Comparison of ENCODE assay signal across 8 mouse cellular contexts in genomic region chr11:78163681-78164603, GRCm38 (mm10). TPM values are rescaled to one million over a fixed set of nuclear protein-coding genes. Genes with fewer than 3 reads are reported as not detected.
DNase-seq lines count a peak whose midpoint lies in the region; ATAC-seq and TF ChIP-seq lines count a peak whose summit lies in the region.

No protein-coding gene starts in this region.

- H3K9me3 ChIP-seq in ES-E14 (ENCODE audit: control insufficient read depth, insufficient read depth, low read depth, low read length) = no peaks in the 10 kb centered on the region
- no peaks in the 10 kb centered on the region for H3K9me3 ChIP-seq in embryonic facial prominence, embryonic 13.5 days
- no peaks in the 10 kb centered on the region for H3K9me3 ChIP-seq in heart, postnatal 0 days (replicated peaks; ENCODE audit: control insufficient read depth, low read length)
- H3K9me3 ChIP-seq in midbrain, embryonic 12.5 days = no peaks in the 10 kb centered on the region
- H3K9me3 ChIP-seq in stomach, postnatal 0 days (ENCODE audit: control insufficient read depth, low read length) = no peaks in the 10 kb centered on the region

- peaks cover 39% of the 10 kb centered on the region for H3K36me3 ChIP-seq in ES-E14 (ENCODE audit: control insufficient read depth, insufficient read depth, low read length, poor library complexity, severe bottlenecking)
- peaks cover 45% of the 10 kb centered on the region for H3K36me3 ChIP-seq in embryonic facial prominence, embryonic 13.5 days
- H3K36me3 ChIP-seq in heart, postnatal 0 days (replicated peaks; ENCODE audit: control insufficient read depth, insufficient read depth, low read length) = peaks cover 20% of the 10 kb centered on the region
- H3K36me3 ChIP-seq in midbrain, embryonic 12.5 days = peaks cover 37% of the 10 kb centered on the region
- H3K36me3 ChIP-seq in stomach, postnatal 0 days (ENCODE audit: control insufficient read depth, insufficient read depth, low read length) = peaks cover 17% of the 10 kb centered on the region

- in situ Hi-C loops in ES-E14 (cut with MboI; ENCODE audit: low sequenced_read_pairs in 2 of 2, unreplicated experiment in 2 of 2) = no loop called here

- peak overlapping the region; percentile 78 for H3K9ac ChIP-seq in ES-E14 (ENCODE audit: insufficient read depth, low read depth, low read length, poor library complexity, severe bottlenecking)
- peak overlapping the region; percentile 96 for H3K9ac ChIP-seq in embryonic facial prominence, embryonic 13.5 days
- peak overlapping the region; percentile 91 for H3K9ac ChIP-seq in heart, postnatal 0 days (replicated peaks; ENCODE audit: low read depth, low read length)
- peak overlapping the region; percentile 99 for H3K9ac ChIP-seq in midbrain, embryonic 12.5 days (replicated peaks)
- peak overlapping the region; percentile 93 for H3K9ac ChIP-seq in stomach, postnatal 0 days (ENCODE audit: low read length)

- ATAC-seq in embryonic facial prominence, embryonic 13.5 days (ENCODE audit: insufficient number of reproducible peaks, insufficient read depth, low FRiP score, low TSS enrichment, low read depth) = peak; percentile 50
- peak; percentile 61 for ATAC-seq in heart, postnatal 0 days (ENCODE audit: insufficient read depth, low read depth)
- peak; percentile 70 for ATAC-seq in midbrain, embryonic 12.5 days (ENCODE audit: low FRiP score, low read depth)
- peak; percentile 28 for ATAC-seq in stomach, postnatal 0 days (ENCODE audit: low FRiP score, low TSS enrichment)

- peak; percentile 90 for TF ChIP-seq EP300 in heart, postnatal 0 days (IDR thresholded peaks at IDR 0.05; ENCODE audit: low read depth)
- no peak for TF ChIP-seq EP300 in stomach, postnatal 0 days (optimal IDR thresholded peaks at IDR 0.05)

- H3K4me2 ChIP-seq in embryonic facial prominence, embryonic 13.5 days = peak overlapping the region; percentile 76
- peak overlapping the region; percentile 95 for H3K4me2 ChIP-seq in heart, postnatal 0 days (ENCODE audit: low read depth, low read length)
- H3K4me2 ChIP-seq in midbrain, embryonic 12.5 days (replicated peaks) = peak overlapping the region; percentile 75
- peak overlapping the region; percentile 89 for H3K4me2 ChIP-seq in stomach, postnatal 0 days (replicated peaks; ENCODE audit: low read depth)

- no peaks in the 10 kb centered on the region for H3K27me3 ChIP-seq in embryonic facial prominence, embryonic 13.5 days
- no peaks in the 10 kb centered on the region for H3K27me3 ChIP-seq in heart, postnatal 0 days (ENCODE audit: control insufficient read depth, insufficient read depth, low read length)
- H3K27me3 ChIP-seq in midbrain, embryonic 12.5 days = peaks cover 17% of the 10 kb centered on the region
- no peaks in the 10 kb centered on the region for H3K27me3 ChIP-seq in stomach, postnatal 0 days (ENCODE audit: control insufficient read depth, insufficient read depth, low read length)

- under 1% methylated on average over 22 of the region's 22 CpGs for WGBS in embryonic facial prominence, embryonic 13.5 days
- under 1% methylated on average over 22 of the region's 22 CpGs for WGBS in heart, postnatal 0 days
- under 1% methylated on average over 22 of the region's 22 CpGs for WGBS in midbrain, embryonic 12.5 days
- WGBS in stomach, postnatal 0 days = 3% methylated on average over 22 of the region's 22 CpGs

- H3K4me1 ChIP-seq in ES-E14 (ENCODE audit: control insufficient read depth in 2 of 2, insufficient read depth in 2 of 2, low read length in 2 of 2, poor library complexity in 1 of 2) = peaks cover 0 to 47% of the 10 kb centered on the region in 2 experiments; a peak in 3 of 4 replicates
- peaks cover 47% of the 10 kb centered on the region for H3K4me1 ChIP-seq in embryonic facial prominence, embryonic 13.5 days
- peaks cover 34% of the 10 kb centered on the region for H3K4me1 ChIP-seq in heart, postnatal 0 days (ENCODE audit: control insufficient read depth, insufficient read depth)
- H3K4me1 ChIP-seq in midbrain, embryonic 12.5 days = peaks cover 34% of the 10 kb centered on the region
- H3K4me1 ChIP-seq in stomach, postnatal 0 days (replicated peaks; ENCODE audit: control insufficient read depth, insufficient read depth) = peaks cover 8% of the 10 kb centered on the region

- H3K4me3 ChIP-seq in ES-E14 (ENCODE audit: insufficient read depth in 1 of 2, low read depth in 1 of 2, low read length in 2 of 2, poor library complexity in 1 of 2, severe bottlenecking in 1 of 2) = peak overlapping the region; percentile 83 to 94
- H3K4me3 ChIP-seq in embryonic facial prominence, embryonic 13.5 days = peak overlapping the region; percentile 91
- peak overlapping the region; percentile 91 for H3K4me3 ChIP-seq in heart, postnatal 0 days (ENCODE audit: low read depth, low read length)
- peak overlapping the region; percentile 100 for H3K4me3 ChIP-seq in midbrain, embryonic 12.5 days
- peak overlapping the region; percentile 88 for H3K4me3 ChIP-seq in stomach, postnatal 0 days (ENCODE audit: low read depth, low read length)

- H3K27ac ChIP-seq in ES-E14 (ENCODE audit: insufficient read depth, low read depth, low read length, poor library complexity, severe bottlenecking) = peak overlapping the region; percentile 75
- H3K27ac ChIP-seq in embryonic facial prominence, embryonic 13.5 days = peak overlapping the region; percentile 99
- H3K27ac ChIP-seq in heart, postnatal 0 days (ENCODE audit: low read depth) = peak overlapping the region; percentile 95
- peak overlapping the region; percentile 99 for H3K27ac ChIP-seq in midbrain, embryonic 12.5 days (replicated peaks)
- H3K27ac ChIP-seq in stomach, postnatal 0 days (replicated peaks) = peak overlapping the region; percentile 97

- TF ChIP-seq CTCF in heart, postnatal 0 days (IDR thresholded peaks at IDR 0.05; ENCODE audit: low read depth) = no peak
- no peak for TF ChIP-seq CTCF in stomach, postnatal 0 days (IDR thresholded peaks at IDR 0.05; ENCODE audit: low read depth)

- DNase-seq in 3134 (ENCODE audit: extremely low read depth, insufficient read length, low spot score) (peak; percentile 67), ES-E14 (ENCODE audit: low read depth, low spot score) (no peak)
- DNase-seq in heart, postnatal 0 days (ENCODE audit: low spot score) = peak; percentile 81
- peak; percentile 77 to 80 for DNase-seq in kidney, postnatal 36 days
- DNase-seq in stomach, postnatal 0 days (ENCODE audit: low spot score) = peak; percentile 70
- no peak for DNase-seq in frontal cortex, postnatal 36 days (ENCODE audit: low spot score in 2 of 2)

TF ChIP-seq in ES-E14, 5 proteins besides CTCF, POLR2A, EP300 and RAD21:
- TF ChIP-seq CHD2 (IDR thresholded peaks at IDR 0.05; ENCODE audit: low read depth, low read length) (no peak), ZNF384 (IDR thresholded peaks at IDR 0.05; ENCODE audit: low read depth, low read length) (no peak), ZC3H11A (IDR thresholded peaks at IDR 0.05; ENCODE audit: borderline replicate concordance, low read depth, low read length) (no peak), HCFC1 (IDR thresholded peaks at IDR 0.05; ENCODE audit: borderline replicate concordance, insufficient read depth, low read length) (no peak), MAFK (IDR thresholded peaks at IDR 0.05; ENCODE audit: insufficient read depth, low read depth, low read length) (no peak)
TF ChIP-seq in ES-E14: peak in this region for 0.

RNA-seq across cellular contexts. Expression of gene Traf4, which starts 1.4 kb away (rescaled TPM):
- 74.4 and 78.2 TPM in 2 replicates for total RNA-seq in ES-E14 (2012; rRNA removed)
- polyA plus RNA-seq in embryonic facial prominence, embryonic 13.5 days (2015; fragmentation: Nextera tagmentation; extraction: Ambion mirVana) = 91.5 and 103 TPM in 2 replicates
- total RNA-seq in heart, postnatal 0 days (2014; rRNA removed; ENCODE audit: low replicate concordance) = 25.1 and 42.6 TPM in 2 replicates
- 21.2 and 22.9 TPM in 2 replicates for polyA plus RNA-seq in heart, postnatal 0 days (2015; fragmentation: Nextera tagmentation; extraction: Ambion mirVana)
- 126 and 138 TPM in 2 replicates for polyA plus RNA-seq in midbrain, embryonic 12.5 days (2016; fragmentation: Nextera tagmentation; extraction: Ambion mirVana)
- polyA plus RNA-seq in stomach, postnatal 0 days (2015; fragmentation: Nextera tagmentation; extraction: Ambion mirVana) = 22.4 and 26.9 TPM in 2 replicates

RNA-seq across cellular contexts. Expression of gene Nek8, which starts 12.5 kb away (rescaled TPM):
- total RNA-seq in ES-E14 (2012; rRNA removed) = 15.3 and 25.4 TPM in 2 replicates
- 17.4 and 18.1 TPM in 2 replicates for polyA plus RNA-seq in embryonic facial prominence, embryonic 13.5 days (2015; fragmentation: Nextera tagmentation; extraction: Ambion mirVana)
- 24.6 and 27.2 TPM in 2 replicates for total RNA-seq in heart, postnatal 0 days (2014; rRNA removed; ENCODE audit: low replicate concordance)
- 8.1 and 9.1 TPM in 2 replicates for polyA plus RNA-seq in heart, postnatal 0 days (2015; fragmentation: Nextera tagmentation; extraction: Ambion mirVana)
- polyA plus RNA-seq in midbrain, embryonic 12.5 days (2016; fragmentation: Nextera tagmentation; extraction: Ambion mirVana) = 8.2 and 9.4 TPM in 2 replicates
- polyA plus RNA-seq in stomach, postnatal 0 days (2015; fragmentation: Nextera tagmentation; extraction: Ambion mirVana) = 6.4 and 7.4 TPM in 2 replicates

RNA-seq across cellular contexts. Expression of gene Tlcd1, which starts 12.6 kb away (rescaled TPM):
- total RNA-seq in ES-E14 (2012; rRNA removed) = 75.6 and 78.6 TPM in 2 replicates
- polyA plus RNA-seq in embryonic facial prominence, embryonic 13.5 days (2015; fragmentation: Nextera tagmentation; extraction: Ambion mirVana) = 15.4 and 17.2 TPM in 2 replicates
- 19.9 and 24.1 TPM in 2 replicates for total RNA-seq in heart, postnatal 0 days (2014; rRNA removed; ENCODE audit: low replicate concordance)
- polyA plus RNA-seq in heart, postnatal 0 days (2015; fragmentation: Nextera tagmentation; extraction: Ambion mirVana) = 15.1 and 16.8 TPM in 2 replicates
- 6.0 and 8.0 TPM in 2 replicates for polyA plus RNA-seq in midbrain, embryonic 12.5 days (2016; fragmentation: Nextera tagmentation; extraction: Ambion mirVana)
- 41.3 and 45.6 TPM in 2 replicates for polyA plus RNA-seq in stomach, postnatal 0 days (2015; fragmentation: Nextera tagmentation; extraction: Ambion mirVana)

RNA-seq across cellular contexts. Expression of gene Rpl23a, which starts 19.4 kb away (rescaled TPM):
- total RNA-seq in ES-E14 (2012; rRNA removed) = 2,611 and 2,664 TPM in 2 replicates
- polyA plus RNA-seq in embryonic facial prominence, embryonic 13.5 days (2015; fragmentation: Nextera tagmentation; extraction: Ambion mirVana) = 1,597 and 1,678 TPM in 2 replicates
- 473 and 508 TPM in 2 replicates for total RNA-seq in heart, postnatal 0 days (2014; rRNA removed; ENCODE audit: low replicate concordance)
- 719 and 776 TPM in 2 replicates for polyA plus RNA-seq in heart, postnatal 0 days (2015; fragmentation: Nextera tagmentation; extraction: Ambion mirVana)
- 905 and 958 TPM in 2 replicates for polyA plus RNA-seq in midbrain, embryonic 12.5 days (2016; fragmentation: Nextera tagmentation; extraction: Ambion mirVana)
- polyA plus RNA-seq in stomach, postnatal 0 days (2015; fragmentation: Nextera tagmentation; extraction: Ambion mirVana) = 1,145 and 1,168 TPM in 2 replicates

RNA-seq across cellular contexts. Expression of gene Rab34, which starts 24.3 kb away (rescaled TPM):
- 33.8 and 36.1 TPM in 2 replicates for total RNA-seq in ES-E14 (2012; rRNA removed)
- 172 and 188 TPM in 2 replicates for polyA plus RNA-seq in embryonic facial prominence, embryonic 13.5 days (2015; fragmentation: Nextera tagmentation; extraction: Ambion mirVana)
- total RNA-seq in heart, postnatal 0 days (2014; rRNA removed; ENCODE audit: low replicate concordance) = 55.1 and 57.5 TPM in 2 replicates
- 37.1 and 39.7 TPM in 2 replicates for polyA plus RNA-seq in heart, postnatal 0 days (2015; fragmentation: Nextera tagmentation; extraction: Ambion mirVana)
- 54.9 and 68.1 TPM in 2 replicates for polyA plus RNA-seq in midbrain, embryonic 12.5 days (2016; fragmentation: Nextera tagmentation; extraction: Ambion mirVana)
- 59.0 and 61.4 TPM in 2 replicates for polyA plus RNA-seq in stomach, postnatal 0 days (2015; fragmentation: Nextera tagmentation; extraction: Ambion mirVana)

Comparison
In these comparisons a context has a peak if more than half of its experiments do, and no peak if none do; other contexts are left out.
1. DNase-seq: peak in 3134 (single experiment), heart, postnatal 0 days (single experiment), kidney, postnatal 36 days (2 of 2) and stomach, postnatal 0 days (single experiment); none in ES-E14 (single experiment) and frontal cortex, postnatal 36 days (0 of 2).
2. Peak in every context shown above with its lines, with median percentiles within 50 percentile points of each other: H3K27ac ChIP-seq, H3K4me3 ChIP-seq, H3K9ac ChIP-seq, ATAC-seq and H3K4me2 ChIP-seq.